ENCODE assay signal across 8 mouse cellular contexts in the genomic region with DNA sequence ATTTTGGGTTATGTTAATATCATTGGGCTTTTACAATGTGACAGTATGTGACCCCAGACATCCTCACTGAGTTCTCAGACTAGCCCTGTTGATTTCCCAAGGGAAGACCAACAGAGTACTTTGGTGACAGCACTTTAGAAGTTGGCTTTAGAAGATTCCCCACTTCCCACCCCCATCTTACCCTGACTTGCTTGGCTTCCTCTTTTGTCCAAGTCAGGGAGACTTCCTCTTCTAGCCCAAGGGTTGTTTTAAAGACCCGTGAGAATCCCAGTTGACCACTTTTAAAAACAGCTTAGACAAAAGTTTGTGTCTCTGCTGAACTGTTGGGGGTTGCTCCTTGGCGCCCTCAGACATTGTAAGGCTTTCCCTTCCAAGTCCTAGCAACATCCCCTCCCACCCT. TPM values are rescaled to one million over a fixed set of nuclear protein-coding genes. Genes with fewer than 3 reads are reported as not detected.
DNase-seq lines count a peak whose midpoint lies in the region; ATAC-seq and TF ChIP-seq lines count a peak whose summit lies in the region.

No protein-coding gene starts in this region.

- H3K9me3 ChIP-seq in neural tube, embryonic 11.5 days (ENCODE audit: control insufficient read depth, low read length) = no peaks in the 10 kb centered on the region
- H3K9me3 ChIP-seq in limb, embryonic 14.5 days (ENCODE audit: control insufficient read depth, low read length) = no peaks in the 10 kb centered on the region
- H3K9me3 ChIP-seq in stomach, postnatal 0 days (ENCODE audit: control insufficient read depth, low read length) = no peaks in the 10 kb centered on the region

- H3K4me1 ChIP-seq in heart, adult 2 months (ENCODE audit: control insufficient read depth, insufficient read depth, low read length) = peaks cover 29% of the 10 kb centered on the region
- H3K4me1 ChIP-seq in neural tube, embryonic 11.5 days (ENCODE audit: control insufficient read depth, insufficient read depth, low read length) = peaks cover 42% of the 10 kb centered on the region
- peaks cover 30% of the 10 kb centered on the region for H3K4me1 ChIP-seq in limb, embryonic 14.5 days (ENCODE audit: control insufficient read depth, insufficient read depth, low read length)
- H3K4me1 ChIP-seq in stomach, postnatal 0 days (replicated peaks; ENCODE audit: control insufficient read depth, insufficient read depth) = peaks cover 12% of the 10 kb centered on the region

- TF ChIP-seq POLR2A in heart, adult 2 months (IDR thresholded peaks at IDR 0.05; ENCODE audit: insufficient read depth, low read depth, low read length) = no peak
- TF ChIP-seq POLR2A in limb, embryonic 14.5 days (IDR thresholded peaks at IDR 0.05; ENCODE audit: borderline replicate concordance, extremely low read depth, insufficient read depth, insufficient read length) = no peak

- WGBS in heart, adult 2 months = 27% methylated on average over 2 of the region's 2 CpGs
- WGBS in neural tube, embryonic 11.5 days = 22% methylated on average over 2 of the region's 2 CpGs
- 43% methylated on average over 2 of the region's 2 CpGs for WGBS in limb, embryonic 14.5 days
- WGBS in stomach, postnatal 0 days = 41% methylated on average over 2 of the region's 2 CpGs

- no peak for ATAC-seq in neural tube, embryonic 11.5 days (ENCODE audit: insufficient read depth, low FRiP score, low TSS enrichment)
- no peak for ATAC-seq in limb, embryonic 14.5 days (ENCODE audit: low FRiP score, low read depth)
- no peak for ATAC-seq in stomach, postnatal 0 days (ENCODE audit: low FRiP score, low TSS enrichment)

- intact Hi-C loops in heart, adult 2 months (cut with DNase I) = no loop called here
- intact Hi-C loops in gastrocnemius, postnatal 36 days (cut with DNase I) = no loop called here

- peak overlapping the region; percentile 15 for H3K4me2 ChIP-seq in neural tube, embryonic 11.5 days (ENCODE audit: low read depth)
- H3K4me2 ChIP-seq in limb, embryonic 14.5 days (replicated peaks; ENCODE audit: low read depth, low read length, severe bottlenecking) = no peak overlapping the region; the same call in 1 of the 2 replicates
- H3K4me2 ChIP-seq in stomach, postnatal 0 days (replicated peaks; ENCODE audit: low read depth) = peak overlapping the region; percentile 5; the same call in 1 of the 2 replicates

- H3K27me3 ChIP-seq in heart, adult 2 months (ENCODE audit: control insufficient read depth, insufficient read depth, low read length) = no peaks in the 10 kb centered on the region
- H3K27me3 ChIP-seq in neural tube, embryonic 11.5 days (ENCODE audit: control insufficient read depth, insufficient read depth, low read length) = no peaks in the 10 kb centered on the region
- no peaks in the 10 kb centered on the region for H3K27me3 ChIP-seq in limb, embryonic 14.5 days (ENCODE audit: control insufficient read depth, insufficient read depth, low read length)
- H3K27me3 ChIP-seq in stomach, postnatal 0 days (ENCODE audit: control insufficient read depth, insufficient read depth, low read length) = no peaks in the 10 kb centered on the region

- no peak overlapping the region for H3K4me3 ChIP-seq in heart, adult 2 months
- H3K4me3 ChIP-seq in neural tube, embryonic 11.5 days (ENCODE audit: low read depth, low read length) = no peak overlapping the region
- H3K4me3 ChIP-seq in limb, embryonic 14.5 days (replicated peaks; ENCODE audit: low read length) = no peak overlapping the region
- no peak overlapping the region for H3K4me3 ChIP-seq in stomach, postnatal 0 days (ENCODE audit: low read depth, low read length)

- H3K79me2 ChIP-seq in heart, adult 2 months (replicated peaks; ENCODE audit: control insufficient read depth, insufficient read depth, low read length) = peaks cover 3% of the 10 kb centered on the region

- H3K36me3 ChIP-seq in heart, adult 2 months (ENCODE audit: control insufficient read depth, insufficient read depth, low read length) = peaks cover 20% of the 10 kb centered on the region
- H3K36me3 ChIP-seq in neural tube, embryonic 11.5 days (ENCODE audit: control insufficient read depth, insufficient read depth, low read length) = no peaks in the 10 kb centered on the region
- no peaks in the 10 kb centered on the region; the same call in 1 of the 2 replicates for H3K36me3 ChIP-seq in limb, embryonic 14.5 days (ENCODE audit: control insufficient read depth, insufficient read depth, low read length)
- H3K36me3 ChIP-seq in stomach, postnatal 0 days (ENCODE audit: control insufficient read depth, insufficient read depth, low read length) = no peaks in the 10 kb centered on the region

- peak overlapping the region; percentile 43 for H3K27ac ChIP-seq in heart, adult 2 months
- H3K27ac ChIP-seq in neural tube, embryonic 11.5 days (ENCODE audit: low read depth, low read length) = 0 out of 2 replicates have a peak overlapping the region, but pooled peaks have one; percentile 5
- H3K27ac ChIP-seq in limb, embryonic 14.5 days (replicated peaks; ENCODE audit: low read depth, low read length) = 0 out of 2 replicates have a peak overlapping the region, but pooled peaks have one; percentile 33
- H3K27ac ChIP-seq in stomach, postnatal 0 days (replicated peaks) = peak overlapping the region; percentile 56; the same call in 1 of the 2 replicates

- H3K9ac ChIP-seq in heart, adult 2 months (ENCODE audit: low read depth, low read length) = no peak overlapping the region
- no peak overlapping the region; the same call in 1 of the 2 replicates for H3K9ac ChIP-seq in neural tube, embryonic 11.5 days (ENCODE audit: low read length)
- H3K9ac ChIP-seq in limb, embryonic 14.5 days (ENCODE audit: low read depth, low read length, severe bottlenecking) = no peak overlapping the region
- peak overlapping the region; percentile 23; the same call in 1 of the 2 replicates for H3K9ac ChIP-seq in stomach, postnatal 0 days (ENCODE audit: low read length)

- TF ChIP-seq CTCF in heart, adult 2 months (IDR thresholded peaks at IDR 0.05) = no peak
- no peak for TF ChIP-seq CTCF in stomach, postnatal 0 days (IDR thresholded peaks at IDR 0.05; ENCODE audit: low read depth)

- TF ChIP-seq EP300 in heart, adult 2 months (IDR thresholded peaks at IDR 0.05; ENCODE audit: insufficient read depth, low read depth, low read length) = no peak
- no peak for TF ChIP-seq EP300 in stomach, postnatal 0 days (optimal IDR thresholded peaks at IDR 0.05)

- DNase-seq in heart, adult 2 months = no peak
- no peak for DNase-seq in heart, postnatal 4 days
- DNase-seq in neural tube, embryonic 11.5 days (ENCODE audit: low spot score) = no peak
- DNase-seq in neural tube, embryonic 10.5 days (ENCODE audit: extremely low spot score, low spot score) = no peak
- no peak for DNase-seq in limb, embryonic 14.5 days (ENCODE audit: low spot score)
- no peak for DNase-seq in stomach, postnatal 0 days (ENCODE audit: low spot score)
- no peak for DNase-seq in gastrocnemius, postnatal 36 days
- DNase-seq in thymus, postnatal 25 days = no peak

RNA-seq across cellular contexts. Expression of a gene that starts 47.1 kb away (rescaled TPM):
- not detected for total RNA-seq in heart, adult 2 months (2021)
- 0.04 TPM in 1 of 2 replicates, not detected in the other for polyA plus RNA-seq in heart, adult 2 months (2012; rRNA removed)
- total RNA-seq in heart, postnatal 4 days (2021) = not detected
- polyA plus RNA-seq in neural tube, embryonic 11.5 days (2014; fragmentation: Nextera tagmentation; extraction: Ambion mirVana) = 0.09 and 0.31 TPM in 2 replicates
- 0.12 and 0.16 TPM in 2 replicates for polyA plus RNA-seq in limb, embryonic 14.5 days (2012; rRNA removed)
- 0.30 TPM in 2 replicates for polyA plus RNA-seq in limb, embryonic 14.5 days (2014; fragmentation: Nextera tagmentation; extraction: Ambion mirVana)
- polyA plus RNA-seq in stomach, postnatal 0 days (2015; fragmentation: Nextera tagmentation; extraction: Ambion mirVana) = 0.08 and 0.10 TPM in 2 replicates
- total RNA-seq in gastrocnemius, postnatal 36 days (2021) = not detected

Comparison
In these comparisons a context has a peak if more than half of its experiments do, and no peak if none do; other contexts are left out.
1. H3K27ac ChIP-seq: peak in every context shown above with its lines; median percentile 56 in stomach, postnatal 0 days; 43 in heart, adult 2 months; 33 in limb, embryonic 14.5 days; 5 in neural tube, embryonic 11.5 days.